Mouse (Mus musculus) large intestine, adult 2 months (tissue): ENCODE measurements at regions not wholly inside any gene's neighbourhood (a gene's known extent, or its start where the extent isn't known, plus 50 kb on each side); places are given as distances from the start of the nearest gene placed in this dataset.

ENCODE experiments used
- DNase-seq: peaks from one replicate; pipeline ENCODE4 v3.0.0-alpha.2; 2012; ENCODE audit warnings: low read depth, low spot score
- WGBS: fragments of 180-500 bp; shearing (Covaris S2); methylation state at CpG from one replicate; pipeline ENCODE4 v1.1.7; 2018; 5-methylcytosine and 5-hydroxymethylcytosine counted together

- no peak for DNase-seq
Observed at GRCm38 (mm10) chr14:17234898-17235297, 415.9 kb upstream of the Rarb start.

GRCm38 (mm10) chr14:17211502-17211901 lies 392.5 kb upstream of the Rarb start:
- 81% methylated on average over 2 of the region's 2 CpGs for WGBS
- DNase-seq: no peak

GRCm38 (mm10) chr14:17205691-17206090 lies 386.7 kb upstream of the Rarb start:
- WGBS: 77% methylated on average over 1 of the region's 1 CpGs
- no peak for DNase-seq

- DNase-seq: no peak
- WGBS: 31% methylated on average over 1 of the region's 1 CpGs
Observed at GRCm38 (mm10) chr14:17203251-17204015, 384.5 kb upstream of the Rarb start.

- DNase-seq: no peak
- 66% methylated on average over 2 of the region's 2 CpGs for WGBS
Observed at GRCm38 (mm10) chr14:17192953-17193352, 374.0 kb upstream of the Rarb start.

- 8% methylated on average over 7 of the region's 7 CpGs for WGBS
- DNase-seq: no peak
Observed at GRCm38 (mm10) chr14:17173218-17173617, 354.3 kb upstream of the Rarb start.

GRCm38 (mm10) chr14:17172330-17173110 lies 353.6 kb upstream of the Rarb start:
- no peak for DNase-seq
- 1% methylated on average over 35 of the region's 35 CpGs for WGBS

GRCm38 (mm10) chr14:17171896-17172295 lies 352.9 kb upstream of the Rarb start:
- DNase-seq: no peak
- WGBS: 35% methylated on average over 5 of the region's 5 CpGs

GRCm38 (mm10) chr14:17158324-17158723 lies 339.4 kb upstream of the Rarb start:
- DNase-seq: no peak
- WGBS: 49% methylated on average over 4 of the region's 4 CpGs

- 65% methylated on average over 2 of the region's 2 CpGs for WGBS
- DNase-seq: no peak
Observed at GRCm38 (mm10) chr14:17156402-17156954, 337.5 kb upstream of the Rarb start.

- WGBS: 78% methylated on average over 1 of the region's 1 CpGs
- no peak for DNase-seq
Observed at GRCm38 (mm10) chr14:17120679-17121078, 301.7 kb upstream of the Rarb start.

GRCm38 (mm10) chr14:17106668-17107067 lies 287.7 kb upstream of the Rarb start:
- no peak for DNase-seq
- 66% methylated on average over 1 of the region's 1 CpGs for WGBS

GRCm38 (mm10) chr14:17102486-17102885 lies 283.5 kb upstream of the Rarb start:
- no peak for DNase-seq

GRCm38 (mm10) chr14:17090573-17090937 lies 271.6 kb upstream of the Rarb start:
- 81% methylated on average over 4 of the region's 4 CpGs for WGBS
- no peak for DNase-seq

GRCm38 (mm10) chr14:17089640-17090572 lies 270.9 kb upstream of the Rarb start:
- no peak for DNase-seq
- 66% methylated on average over 3 of the region's 3 CpGs for WGBS

GRCm38 (mm10) chr14:17089089-17089634 lies 270.2 kb upstream of the Rarb start:
- DNase-seq: no peak

GRCm38 (mm10) chr14:17087828-17088227 lies 268.9 kb upstream of the Rarb start:
- peak; percentile 42 for DNase-seq
- 38% methylated on average over 1 of the region's 1 CpGs for WGBS

- 25% methylated on average over 2 of the region's 2 CpGs for WGBS
- no peak for DNase-seq
Observed at GRCm38 (mm10) chr14:17083907-17084306, 265.0 kb upstream of the Rarb start.

GRCm38 (mm10) chr14:17081904-17082303 lies 262.9 kb upstream of the Rarb start:
- WGBS: 42% methylated on average over 2 of the region's 2 CpGs

GRCm38 (mm10) chr14:17079513-17079912 lies 260.6 kb upstream of the Rarb start:
- WGBS: 64% methylated on average over 2 of the region's 2 CpGs
- DNase-seq: no peak

More at GRCm38 (mm10) chr14:17081904-17082303, 262.9 kb upstream of the Rarb start:
- no peak for DNase-seq
